Mouse (Mus musculus) midbrain, embryonic 11.5 days (tissue): ENCODE measurements around the gene 1700012P22Rik. TPM values are rescaled to one million over a fixed set of nuclear protein-coding genes. Genes with fewer than 3 reads are reported as not detected.

ENCODE experiments used
- ATAC-seq: fragments of 200-750 bp; cut with Nextera tagmentation; 2 replicates; pipeline ENCODE4 v1.8.0; 2017; ENCODE audit warnings: moderate TSS enrichment, moderate library complexity; ENCODE audit not compliant: low FRiP score
- DNase-seq: peaks from one replicate; pipeline ENCODE4 v3.0.0; 2015; ENCODE audit warnings: low spot score; ENCODE audit errors: missing footprints
- H3K27ac ChIP-seq: fragments of 300-500 bp; sonication (generic); 2 replicates; pipeline ENCODE4 v1.5.1; 2014; ENCODE audit warnings: low read depth, low read length
- H3K27me3 ChIP-seq: fragments of 300-500 bp; sonication (generic); 2 replicates; pipeline ENCODE4 v1.6.1; 2014; ENCODE audit warnings: mild to moderate bottlenecking, low read length, moderate library complexity, mixed read lengths; ENCODE audit not compliant: control insufficient read depth, insufficient read depth
- H3K36me3 ChIP-seq: fragments of 300-500 bp; sonication (generic); 2 replicates; pipeline ENCODE4 v1.6.1; 2014; ENCODE audit warnings: mild to moderate bottlenecking, low read length, moderate library complexity, mixed read lengths; ENCODE audit not compliant: control insufficient read depth, insufficient read depth
- H3K4me1 ChIP-seq: fragments of 300-500 bp; sonication (generic); 2 replicates; pipeline ENCODE4 v1.6.1; 2014; ENCODE audit warnings: low read length; ENCODE audit not compliant: control insufficient read depth, insufficient read depth
- H3K4me2 ChIP-seq: fragments of 300-500 bp; sonication (generic); 2 replicates; pipeline ENCODE4 v1.6.1; 2014; ENCODE audit warnings: mild to moderate bottlenecking, moderate library complexity
- H3K4me3 ChIP-seq: fragments of 300-500 bp; sonication (generic); 2 replicates; pipeline ENCODE4 v1.5.1; 2014; ENCODE audit warnings: low read depth, low read length
- H3K9ac ChIP-seq: fragments of 300-500 bp; sonication (generic); 2 replicates; pipeline ENCODE4 v1.6.1; 2014; ENCODE audit warnings: low read length
- H3K9me3 ChIP-seq: fragments of 300-500 bp; sonication (generic); 2 replicates; pipeline ENCODE4 v1.6.1; 2016; ENCODE audit warnings: low read length; ENCODE audit not compliant: control insufficient read depth
- WGBS: fragments of 180-500 bp; shearing (Covaris S2); extraction: QIAGEN DNeasy Blood & Tissue Kit; methylation state at CpG from one replicate; pipeline ENCODE4 v1.1.7; 2014; 5-methylcytosine and 5-hydroxymethylcytosine counted together
- polyA plus RNA-seq: library from polyadenylated mRNA; unstranded; fragments of >200 nt; fragmentation: Nextera tagmentation; extraction: Ambion mirVana; gene quantifications from 2 replicates; pipeline ENCODE4 v1.2.1, GENCODE M21; 2014

The 1700012P22Rik gene
- polyA plus RNA-seq, 1 experiment from 2014 or later, result not detected

DNA sequence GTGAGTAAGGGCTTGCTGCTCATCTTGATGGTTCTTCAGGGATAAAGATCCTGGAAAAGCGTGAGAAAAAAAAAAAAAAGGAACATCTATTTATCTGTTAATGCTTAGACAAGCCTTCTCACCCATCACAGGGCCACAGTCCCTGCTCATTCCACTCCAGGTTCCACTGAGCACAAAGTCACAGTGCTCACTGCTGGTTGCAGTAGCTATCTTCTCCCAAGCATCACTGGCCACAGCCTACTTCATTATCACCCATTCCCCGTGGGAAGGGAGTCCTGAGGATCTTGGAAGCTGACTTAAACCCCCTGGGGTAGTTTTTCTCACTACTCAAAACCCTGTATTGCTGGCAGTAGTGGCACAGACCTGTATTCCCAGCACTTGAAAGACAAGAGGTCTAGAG, 60.7 kb downstream of the 1700012P22Rik start, which contains the start of gene Pramef20:
Pramef20 (minus strand) TSS at position 23 of the 400 bp plus-strand sequence.
- Histone ChIP-seq H3K27ac (no peak within 1 kb of the TSS), H3K9ac (no peak within 1 kb of the TSS), H3K4me2 (no peak within 1 kb of the TSS), H3K9me3 (peaks cover 11% of the 10 kb centered on the region), H3K4me1 (no peaks in the 10 kb centered on the region), H3K4me3 (no peak within 1 kb of the TSS), H3K36me3 (no peaks in the 10 kb centered on the region), H3K27me3 (no peaks in the 10 kb centered on the region)
- 54% methylated on average over 2 of the region's 2 CpGs for WGBS
- ATAC-seq (no peak), DNase-seq (no peak)

Other genes with a start within 250 kb of the 1700012P22Rik start
- not detected in 2 replicates for gene Oog2, start 248.1 kb downstream of the 1700012P22Rik start, polyA plus RNA-seq
- gene C87977, start 225.5 kb downstream of the 1700012P22Rik start, polyA plus RNA-seq, result not detected in 2 replicates
- gene Pramel5, start 158.3 kb downstream of the 1700012P22Rik start, polyA plus RNA-seq, result not detected in 2 replicates
- gene Gm13128, start 108.5 kb downstream of the 1700012P22Rik start, polyA plus RNA-seq, result not detected in 2 replicates
- not detected in 2 replicates for gene Gm13119, start 80.8 kb downstream of the 1700012P22Rik start, polyA plus RNA-seq
- gene Pramef20, start 60.8 kb downstream of the 1700012P22Rik start, polyA plus RNA-seq, result not detected in 2 replicates
- gene Pramef12, start 30.3 kb downstream of the 1700012P22Rik start, polyA plus RNA-seq, result not detected in 2 replicates
- not detected in 2 replicates for gene Gm9944, start 14.5 kb upstream of the 1700012P22Rik start, polyA plus RNA-seq
- not detected in 2 replicates for gene Aadacl3, start 25.0 kb upstream of the 1700012P22Rik start, polyA plus RNA-seq
- gene 9430007A20Rik, start 81.0 kb upstream of the 1700012P22Rik start, polyA plus RNA-seq, result not detected in 2 replicates
- gene Gm13124, start 126.4 kb upstream of the 1700012P22Rik start, polyA plus RNA-seq, result not detected in 2 replicates
- gene Aadacl4, start 174.9 kb upstream of the 1700012P22Rik start, polyA plus RNA-seq, result not detected in 2 replicates
- not detected in 2 replicates for gene Gm436, start 247.6 kb upstream of the 1700012P22Rik start, polyA plus RNA-seq